Mouse (Mus musculus) hindbrain, embryonic 10.5 days (tissue): Measurements from ENCODE around the gene Rbm15b. TPM values are rescaled to one million over a fixed set of nuclear protein-coding genes. Genes with fewer than 3 reads are reported as not detected.

Experiments used
- DNase-seq: peaks from one replicate; pipeline ENCODE4 v3.0.0-alpha.2; 2017; ENCODE audit warnings: low spot score
- H3K27ac ChIP-seq: fragments of 300-500 bp; sonication (generic); 2 replicates; pipeline ENCODE4 v1.5.1; 2016; ENCODE audit warnings: mild to moderate bottlenecking, moderate library complexity
- H3K27me3 ChIP-seq: fragments of 300-500 bp; sonication (generic); 2 replicates; pipeline ENCODE4 v1.6.1; 2016; ENCODE audit warnings: mild to moderate bottlenecking; ENCODE audit not compliant: poor library complexity, insufficient read depth, severe bottlenecking
- H3K36me3 ChIP-seq: fragments of 300-500 bp; sonication (generic); 2 replicates; pipeline ENCODE4 v1.6.1; 2016; ENCODE audit warnings: mild to moderate bottlenecking, moderate library complexity
- H3K4me1 ChIP-seq: fragments of 300-500 bp; sonication (generic); replicated peaks from 2 replicates; pipeline ENCODE4 v1.6.1; 2016; ENCODE audit warnings: mild to moderate bottlenecking
- H3K4me3 ChIP-seq: fragments of 300-500 bp; sonication (generic); 2 replicates; pipeline ENCODE4 v1.5.1; 2016; ENCODE audit warnings: mild to moderate bottlenecking, moderate library complexity
- H3K9me3 ChIP-seq: fragments of 300-500 bp; sonication (generic); 2 replicates; pipeline ENCODE4 v1.6.1; 2016; ENCODE audit warnings: mild to moderate bottlenecking, moderate library complexity
- WGBS: fragments of 180-500 bp; shearing (Covaris S2); methylation state at CpG from one replicate; pipeline ENCODE4 v1.1.7; 2016; 5-methylcytosine and 5-hydroxymethylcytosine counted together
- polyA plus RNA-seq: library from polyadenylated mRNA; unstranded; fragments of >200 nt; fragmentation: Nextera tagmentation; extraction: Ambion mirVana; gene quantifications from 2 replicates; pipeline ENCODE4 v1.2.1, GENCODE M21; 2016

Gene Rbm15b
- polyA plus RNA-seq, 1 experiment from 2014 or later = 23.8 TPM

DNA sequence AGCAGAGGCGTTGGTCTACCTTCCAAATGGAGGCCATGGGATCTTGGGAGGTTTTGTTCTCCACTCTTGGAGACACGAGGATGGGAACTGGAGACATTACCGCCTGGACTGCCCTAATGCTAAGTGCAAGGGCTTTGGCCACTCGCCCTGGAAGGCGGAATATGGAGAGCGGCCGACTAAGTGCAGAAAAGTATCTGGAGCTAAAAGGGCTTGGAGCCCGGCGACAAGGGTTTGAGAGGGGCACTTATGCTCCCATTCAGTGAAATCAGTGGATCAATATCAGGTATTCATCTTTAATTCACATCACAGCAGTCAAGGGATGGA lies 5.3 kb upstream of the Rbm15b start:
- H3K36me3 ChIP-seq = peaks cover 36% of the 10 kb centered on the region
- peak overlapping the region; percentile 97 for H3K27ac ChIP-seq
- WGBS = under 1% methylated on average over 9 of the region's 9 CpGs
- H3K27me3 ChIP-seq = no peaks in the 10 kb centered on the region
- peaks cover 49% of the 10 kb centered on the region for H3K4me1 ChIP-seq
- peak overlapping the region; percentile 97 for H3K4me3 ChIP-seq
- no peaks in the 10 kb centered on the region for H3K9me3 ChIP-seq
- DNase-seq = no peak

DNA sequence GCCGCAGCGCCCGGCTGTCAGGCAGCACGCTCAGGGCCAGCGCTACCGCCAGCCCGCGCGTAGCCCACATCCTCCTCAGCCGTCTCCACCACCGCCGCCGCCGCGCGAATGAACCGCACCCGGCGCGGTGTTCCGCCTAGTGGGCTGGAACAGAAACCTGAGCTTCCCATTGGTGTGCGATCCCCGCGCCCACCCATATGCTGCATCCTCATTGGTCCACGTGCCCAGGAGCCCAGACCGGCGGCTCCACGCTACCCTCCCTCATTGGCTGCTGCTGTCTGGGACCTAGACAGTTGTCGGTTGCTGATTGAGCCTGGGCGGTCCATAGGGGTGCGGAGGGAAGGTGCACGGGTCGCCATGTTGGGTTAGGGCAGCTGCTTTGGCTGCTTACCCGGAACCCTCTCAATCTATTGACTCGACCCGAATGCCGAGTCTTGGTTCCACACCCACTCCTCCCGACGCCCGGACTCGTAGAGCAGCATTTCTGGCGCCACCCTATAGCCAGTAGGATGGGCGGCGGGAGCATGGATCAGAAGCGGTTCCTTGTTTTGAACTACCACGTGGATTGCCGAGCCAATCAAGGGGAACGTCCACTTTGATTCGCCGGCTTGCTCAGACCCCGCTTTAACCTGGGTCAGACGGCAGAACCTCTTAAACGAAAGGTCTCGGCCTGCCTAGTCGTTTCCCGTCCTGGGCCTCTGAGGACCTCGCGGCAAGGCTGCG lies 4.8 kb upstream of the Rbm15b start, which contains the start of gene Manf:
Manf (minus strand) TSS at position 151 of the 723 bp plus-strand sequence.
- peak; percentile 98 for DNase-seq
- H3K27me3 ChIP-seq = no peaks in the 10 kb centered on the region
- H3K27ac ChIP-seq = peak within 1 kb of the TSS; percentile 97
- peaks cover 54% of the 10 kb centered on the region for H3K4me1 ChIP-seq
- no peaks in the 10 kb centered on the region for H3K9me3 ChIP-seq
- H3K36me3 ChIP-seq = peaks cover 38% of the 10 kb centered on the region
- under 1% methylated on average over 59 of the region's 59 CpGs for WGBS
- peak within 1 kb of the TSS; percentile 97 for H3K4me3 ChIP-seq

DNA sequence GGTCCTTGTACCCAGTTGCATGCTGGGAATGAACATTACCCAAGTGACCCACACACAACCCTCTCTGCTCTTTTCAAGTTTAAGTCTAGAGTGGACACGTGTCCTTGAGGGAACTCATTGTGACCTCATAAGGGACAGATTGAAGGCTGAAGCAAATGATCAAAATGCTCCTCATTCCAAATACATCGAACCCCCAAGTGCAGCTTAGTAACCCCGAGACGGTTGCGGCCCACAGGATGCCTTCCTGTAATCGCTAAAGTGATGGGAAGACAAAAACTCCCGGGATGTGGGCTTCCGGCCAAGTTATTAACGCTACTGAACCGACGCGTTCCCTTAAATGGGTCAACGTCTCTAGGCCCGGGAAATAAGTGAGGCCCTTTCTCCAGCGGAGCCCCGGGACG lies 4.1 kb upstream of the Rbm15b start:
- H3K9me3 ChIP-seq = no peaks in the 10 kb centered on the region
- H3K4me1 ChIP-seq = peaks cover 54% of the 10 kb centered on the region
- WGBS = 2% methylated on average over 17 of the region's 17 CpGs
- DNase-seq = no peak
- H3K4me3 ChIP-seq = peak overlapping the region; percentile 97
- H3K27me3 ChIP-seq = no peaks in the 10 kb centered on the region
- H3K27ac ChIP-seq = peak overlapping the region; percentile 97
- H3K36me3 ChIP-seq = peaks cover 36% of the 10 kb centered on the region

DNA sequence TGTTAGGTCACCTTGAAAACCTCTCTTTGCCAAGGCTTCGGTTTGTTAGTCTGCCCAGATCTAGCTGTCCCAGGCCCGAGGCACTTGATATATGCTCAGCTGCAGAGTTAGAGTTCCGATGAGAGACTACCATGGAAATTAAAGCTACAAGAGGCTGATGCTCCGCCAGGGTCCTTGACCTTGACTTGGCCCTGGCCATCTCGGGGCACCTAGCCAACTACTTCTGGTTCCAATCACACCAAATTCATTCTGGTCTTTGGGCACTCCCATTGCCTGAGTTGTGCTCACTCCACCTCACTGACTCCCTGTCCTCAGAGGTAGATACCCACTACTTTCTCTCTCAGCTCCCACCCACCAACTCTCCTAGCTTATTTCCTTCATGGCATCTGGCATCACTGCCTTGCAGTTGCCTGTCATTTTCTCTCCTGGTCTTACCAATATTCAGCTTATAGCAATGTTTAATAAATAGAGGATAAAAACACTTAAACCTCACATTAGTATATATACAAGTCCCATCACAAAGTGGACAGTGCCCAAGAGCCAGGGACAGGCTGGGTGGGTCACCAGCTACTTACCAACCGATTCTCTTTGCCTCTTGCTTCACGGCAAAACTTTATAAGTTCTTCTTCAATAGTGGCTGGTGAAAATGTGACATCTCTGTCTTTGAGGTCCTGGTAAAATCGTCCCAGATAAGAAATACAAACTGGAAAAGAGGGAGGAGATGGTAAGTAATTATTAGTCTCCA lies 3.4 kb upstream of the Rbm15b start:
- 74% methylated on average over 8 of the region's 8 CpGs for WGBS
- Histone ChIP-seq H3K27me3 (no peaks in the 10 kb centered on the region), H3K4me3 (peak overlapping the region; percentile 97), H3K4me1 (peaks cover 59% of the 10 kb centered on the region), H3K36me3 (peaks cover 39% of the 10 kb centered on the region), H3K27ac (peak overlapping the region; percentile 97), H3K9me3 (no peaks in the 10 kb centered on the region)
- no peak for DNase-seq

DNA sequence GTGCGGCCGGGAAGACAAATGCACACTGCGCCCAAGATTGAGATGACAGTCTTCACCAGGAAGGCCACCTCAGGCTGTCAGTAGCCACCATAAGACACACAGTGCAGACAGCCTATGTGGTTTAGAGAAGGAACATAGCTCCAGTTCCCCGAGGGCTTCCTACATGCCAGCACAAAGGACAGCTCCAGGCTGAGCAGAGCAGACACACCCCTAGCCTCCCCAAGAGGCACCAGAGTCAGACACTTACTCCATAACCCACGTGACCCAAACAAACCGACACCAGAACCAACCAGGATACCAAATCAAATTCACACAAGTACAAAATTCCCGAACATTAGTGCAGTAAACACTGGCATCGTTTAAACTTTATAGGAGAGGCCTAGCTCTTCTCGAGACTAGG lies 2.1 kb upstream of the Rbm15b start:
- Histone ChIP-seq H3K27ac (no peak overlapping the region), H3K36me3 (peaks cover 53% of the 10 kb centered on the region), H3K4me3 (no peak overlapping the region), H3K4me1 (peaks cover 73% of the 10 kb centered on the region), H3K9me3 (no peaks in the 10 kb centered on the region), H3K27me3 (no peaks in the 10 kb centered on the region)
- WGBS = 90% methylated on average over 9 of the region's 9 CpGs
- DNase-seq = no peak

DNA sequence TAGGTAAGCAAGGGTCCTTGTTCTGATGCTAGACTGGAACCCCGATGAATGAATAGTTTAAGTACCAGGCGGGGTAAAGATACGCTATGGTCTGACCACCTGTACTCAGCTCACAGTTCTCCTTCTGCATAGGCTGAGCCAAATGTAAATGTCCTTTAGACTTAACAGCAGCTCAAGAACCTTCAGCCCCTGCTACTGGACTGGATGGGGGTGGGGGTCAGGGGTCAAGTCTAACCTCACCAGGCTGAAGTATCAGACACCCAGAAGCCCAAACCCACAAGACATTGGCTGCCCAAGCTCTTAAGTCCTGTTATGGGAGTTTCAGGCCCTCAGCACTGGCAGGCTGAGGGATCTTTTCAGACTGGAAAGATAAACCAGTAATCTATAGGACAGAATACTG lies 1.1 kb upstream of the Rbm15b start:
- Histone ChIP-seq H3K27ac (no peak overlapping the region), H3K9me3 (no peaks in the 10 kb centered on the region), H3K4me1 (peaks cover 78% of the 10 kb centered on the region), H3K4me3 (no peak overlapping the region), H3K36me3 (peaks cover 62% of the 10 kb centered on the region), H3K27me3 (no peaks in the 10 kb centered on the region)
- 96% methylated on average over 3 of the region's 3 CpGs for WGBS
- no peak for DNase-seq

DNA sequence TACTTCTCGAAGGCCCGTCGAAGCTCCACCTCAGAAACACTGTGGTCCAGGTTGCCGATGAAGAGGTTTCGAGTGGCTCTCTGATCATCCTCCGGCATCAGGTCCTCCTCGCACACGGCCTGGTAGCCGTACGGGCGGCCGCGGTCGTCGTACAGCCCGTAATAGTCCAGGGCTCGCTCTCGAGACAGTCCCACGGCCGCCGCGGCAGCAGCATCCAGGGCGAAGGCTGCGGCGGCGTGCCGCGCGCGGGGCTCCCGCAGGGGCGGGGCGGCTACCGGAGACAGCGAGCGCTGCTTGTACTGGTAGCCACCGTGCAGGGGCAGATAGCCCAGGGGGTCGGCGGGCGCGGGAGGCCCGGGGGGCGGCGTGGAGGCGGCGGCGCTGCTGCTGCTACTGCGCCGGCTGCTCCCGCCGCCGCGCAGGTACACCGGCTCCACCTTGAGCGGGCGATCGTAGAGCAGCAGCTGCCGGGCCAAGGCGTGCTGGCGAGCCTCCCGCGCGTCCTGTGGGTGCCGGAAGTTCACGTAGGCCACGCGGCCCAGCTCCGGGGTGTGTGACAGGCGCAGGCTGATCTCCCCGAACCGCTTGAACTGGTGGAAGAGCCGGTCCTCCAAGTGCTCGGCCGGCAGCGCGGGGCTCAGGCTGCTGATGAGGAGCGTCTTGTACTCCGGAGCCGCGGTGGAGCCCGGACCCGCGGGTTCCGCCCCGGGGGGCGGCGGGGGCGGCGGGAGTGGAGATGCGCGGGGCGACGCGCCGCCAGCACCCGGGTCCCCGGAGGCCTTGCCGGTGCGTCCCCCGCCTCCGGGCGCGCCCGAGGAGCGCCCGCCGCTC lies 1.1 kb downstream of the Rbm15b start:
- under 1% methylated on average over 106 of the region's 107 CpGs for WGBS
- H3K4me1 ChIP-seq = peaks cover 90% of the 10 kb centered on the region

DNA sequence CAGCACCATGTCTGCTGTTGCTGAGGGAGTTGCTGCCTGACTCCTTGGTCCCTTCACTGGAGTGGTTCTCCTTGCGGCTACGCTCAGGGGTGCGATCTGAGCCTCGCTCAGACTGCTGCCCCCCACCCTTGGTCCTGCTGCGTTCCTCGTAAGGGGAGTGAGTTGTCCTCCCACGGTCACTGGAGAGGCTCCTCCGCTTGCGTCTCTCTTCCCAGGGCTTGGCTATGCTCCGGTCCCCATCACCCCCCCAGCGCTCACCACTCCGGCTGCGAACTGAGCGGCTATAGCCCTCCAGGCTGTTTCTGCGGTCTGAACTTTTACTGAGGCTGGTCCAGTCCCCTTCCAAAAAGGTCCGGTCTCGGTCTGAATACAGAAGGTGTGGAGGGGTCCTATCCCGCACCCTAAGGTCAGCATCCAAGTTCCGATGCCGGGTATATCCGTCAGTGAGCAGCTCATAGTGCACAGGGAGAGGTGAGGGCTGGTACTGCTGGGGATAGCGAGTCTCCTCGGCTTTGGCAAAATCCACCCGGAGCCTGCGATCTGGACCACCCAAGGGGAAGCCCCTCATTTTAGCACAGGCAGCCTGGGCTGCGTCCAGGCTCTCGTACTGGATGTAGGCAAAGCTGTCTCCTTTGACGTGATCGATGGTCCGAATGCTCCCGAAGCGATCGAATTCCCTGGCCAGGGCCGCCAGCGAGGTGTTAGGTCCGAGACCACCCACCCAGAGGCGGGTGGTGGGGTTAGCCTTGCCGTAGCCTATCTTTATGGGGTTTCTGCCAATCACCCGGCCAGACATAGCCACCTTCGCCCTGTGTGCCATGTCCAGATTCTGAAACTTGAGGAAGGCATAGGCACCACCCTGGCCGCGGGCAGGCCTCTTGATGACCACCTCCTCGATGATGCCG lies 2.0 kb downstream of the Rbm15b start:
- H3K27ac ChIP-seq = peak overlapping the region; percentile 99
- peak overlapping the region; percentile 97 for H3K4me3 ChIP-seq
- no peaks in the 10 kb centered on the region for H3K9me3 ChIP-seq
- H3K27me3 ChIP-seq = no peaks in the 10 kb centered on the region
- 27% methylated on average over 44 of the region's 44 CpGs for WGBS
- peaks cover 83% of the 10 kb centered on the region for H3K4me1 ChIP-seq
- peaks cover 87% of the 10 kb centered on the region for H3K36me3 ChIP-seq
- DNase-seq = peak; percentile 56

More for the DNA sequence above, 1.1 kb downstream of the Rbm15b start:
- Histone ChIP-seq H3K36me3 (peaks cover 85% of the 10 kb centered on the region), H3K4me3 (peak overlapping the region; percentile 97), H3K27me3 (no peaks in the 10 kb centered on the region), H3K9me3 (no peaks in the 10 kb centered on the region), H3K27ac (peak overlapping the region; percentile 99)
- peak; percentile 59 for DNase-seq

DNA sequence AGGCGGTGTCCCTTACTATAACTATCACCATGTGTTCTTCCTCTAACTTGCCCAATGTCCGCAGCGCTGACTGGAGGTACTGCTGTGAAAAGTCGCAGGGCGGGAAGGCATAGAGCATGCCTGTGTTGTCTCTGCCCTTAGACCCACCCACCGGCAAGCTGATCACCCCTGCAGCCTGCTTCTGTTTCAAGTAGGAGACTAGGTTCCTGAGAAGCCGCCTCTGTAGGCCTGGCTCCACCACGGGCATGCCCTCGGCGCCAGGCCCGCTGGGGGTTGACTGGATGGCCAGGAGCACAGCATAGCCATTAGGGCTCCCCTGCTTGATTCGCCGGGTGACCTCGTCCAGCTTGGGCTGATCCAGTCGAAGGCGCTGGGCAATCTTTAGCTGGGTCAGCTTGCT lies 2.9 kb downstream of the Rbm15b start:
- peaks cover 77% of the 10 kb centered on the region for H3K4me1 ChIP-seq
- H3K27ac ChIP-seq = peak overlapping the region; percentile 99; the same call in 1 of the 2 replicates
- no peaks in the 10 kb centered on the region for H3K9me3 ChIP-seq
- WGBS = 46% methylated on average over 16 of the region's 16 CpGs
- no peaks in the 10 kb centered on the region for H3K27me3 ChIP-seq
- H3K4me3 ChIP-seq = peak overlapping the region; percentile 97
- DNase-seq = peak; percentile 47
- peaks cover 87% of the 10 kb centered on the region for H3K36me3 ChIP-seq

DNA sequence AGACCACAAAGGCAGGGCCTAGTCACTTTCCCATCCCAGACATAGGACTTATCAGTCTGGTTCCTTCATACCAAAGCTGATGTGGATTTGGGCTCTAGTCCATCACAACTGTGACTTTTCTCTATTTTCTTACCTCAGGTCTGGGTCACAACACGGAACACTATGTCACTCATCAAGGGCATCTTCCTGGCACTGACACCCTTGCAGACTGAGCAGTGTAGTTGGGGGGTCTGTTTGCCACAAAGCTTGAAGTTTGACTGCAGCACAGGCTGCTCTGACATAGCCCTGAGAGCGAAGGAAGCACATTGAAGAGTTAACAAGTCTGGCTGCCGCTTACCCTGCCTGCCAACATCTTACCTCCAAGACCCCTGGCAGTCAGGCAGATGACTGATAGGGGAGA lies 4.1 kb downstream of the Rbm15b start:
- H3K27ac ChIP-seq = no peak overlapping the region
- DNase-seq = no peak
- 90% methylated on average over 3 of the region's 3 CpGs for WGBS
- H3K36me3 ChIP-seq = peaks cover 87% of the 10 kb centered on the region
- H3K4me1 ChIP-seq = peaks cover 65% of the 10 kb centered on the region
- H3K4me3 ChIP-seq = peak overlapping the region; percentile 37
- H3K9me3 ChIP-seq = no peaks in the 10 kb centered on the region
- H3K27me3 ChIP-seq = no peaks in the 10 kb centered on the region

DNA sequence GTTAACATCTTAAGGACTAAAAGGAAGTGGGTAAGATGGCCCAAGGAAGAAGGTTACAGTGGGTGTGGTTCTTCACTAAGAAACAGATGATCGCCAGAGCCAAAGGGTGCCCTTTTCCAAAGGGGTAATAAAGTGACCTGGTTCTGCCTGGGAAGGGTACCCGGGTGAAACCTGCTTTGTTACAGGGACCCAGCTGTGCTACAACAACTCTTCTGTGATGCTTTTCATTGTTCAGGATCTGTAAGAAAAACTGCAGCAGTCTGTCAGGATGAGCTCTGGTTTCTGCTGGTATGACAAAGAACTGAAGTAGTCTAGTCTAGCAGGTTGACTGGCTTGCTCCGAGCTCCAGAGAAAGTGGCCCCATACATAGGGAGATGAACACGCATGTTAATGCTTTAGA lies 5.1 kb downstream of the Rbm15b start:
- peaks cover 88% of the 10 kb centered on the region for H3K36me3 ChIP-seq
- no peak for DNase-seq
- no peak overlapping the region for H3K4me3 ChIP-seq
- H3K27ac ChIP-seq = no peak overlapping the region
- no peaks in the 10 kb centered on the region for H3K27me3 ChIP-seq
- no peaks in the 10 kb centered on the region for H3K9me3 ChIP-seq
- H3K4me1 ChIP-seq = peaks cover 56% of the 10 kb centered on the region
- WGBS = 78% methylated on average over 4 of the region's 4 CpGs
